Mouse (Mus musculus): Measurements from ENCODE around the gene Klk9. TPM values are rescaled to one million over a fixed set of nuclear protein-coding genes. Genes with fewer than 3 reads are reported as not detected.

Gene Klk9
- polyA plus RNA-seq, 1 experiment from 2014 or later, result 0.23 TPM

DNA sequence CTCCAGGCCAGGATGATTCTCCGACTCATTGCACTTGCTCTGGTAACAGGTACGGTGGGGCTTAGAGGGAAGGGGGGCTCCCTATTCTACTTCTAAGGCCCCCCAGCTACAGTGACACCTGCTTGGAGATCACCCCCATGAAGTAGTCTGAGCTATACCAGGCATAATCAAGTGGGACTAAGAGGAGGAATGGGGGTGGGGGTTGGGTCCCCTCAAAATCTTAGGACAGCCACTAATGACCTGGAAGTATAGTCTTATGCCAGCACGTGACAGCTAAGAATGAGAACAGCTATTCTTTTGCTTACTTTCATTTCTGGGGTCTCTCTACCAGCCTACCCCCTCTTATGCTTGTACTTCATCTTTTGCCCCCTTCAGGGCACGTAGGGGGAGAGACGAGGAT is 15.2 kb upstream of the Klk9 start:
- Histone ChIP-seq H3K36me3 (no peaks in the 10 kb centered on the region), H3K4me1 (peaks cover 7% of the 10 kb centered on the region; the same call in 1 of the 2 replicates), H3K9me3 (replicated peaks) (no peaks in the 10 kb centered on the region), H3K9ac (no peak overlapping the region), H3K4me3 (replicated peaks) (no peak overlapping the region), H3K27ac (no peak overlapping the region), H3K4me2 (no peak overlapping the region), H3K27me3 (no peaks in the 10 kb centered on the region)
- no peak for ATAC-seq (replicated peaks; ENCODE audit: low FRiP score)
- 91% methylated on average over 5 of the region's 5 CpGs for WGBS

GRCm38 (mm10) chr7:43777423-43777822 is 14.3 kb upstream of the Klk9 start:
- H3K4me1 ChIP-seq, result peaks cover 10% of the 10 kb centered on the region; the same call in 1 of the 2 replicates
- H3K4me2 ChIP-seq, result no peak overlapping the region
- H3K27me3 ChIP-seq, result no peaks in the 10 kb centered on the region
- no peak overlapping the region for H3K4me3 ChIP-seq (replicated peaks)
- H3K27ac ChIP-seq, result no peak overlapping the region
- no peaks in the 10 kb centered on the region for H3K36me3 ChIP-seq
- H3K9ac ChIP-seq, result no peak overlapping the region
- H3K9me3 ChIP-seq (replicated peaks), result no peaks in the 10 kb centered on the region
- no peak for ATAC-seq (replicated peaks; ENCODE audit: low FRiP score)
- 86% methylated on average over 12 of the region's 12 CpGs for WGBS

DNA sequence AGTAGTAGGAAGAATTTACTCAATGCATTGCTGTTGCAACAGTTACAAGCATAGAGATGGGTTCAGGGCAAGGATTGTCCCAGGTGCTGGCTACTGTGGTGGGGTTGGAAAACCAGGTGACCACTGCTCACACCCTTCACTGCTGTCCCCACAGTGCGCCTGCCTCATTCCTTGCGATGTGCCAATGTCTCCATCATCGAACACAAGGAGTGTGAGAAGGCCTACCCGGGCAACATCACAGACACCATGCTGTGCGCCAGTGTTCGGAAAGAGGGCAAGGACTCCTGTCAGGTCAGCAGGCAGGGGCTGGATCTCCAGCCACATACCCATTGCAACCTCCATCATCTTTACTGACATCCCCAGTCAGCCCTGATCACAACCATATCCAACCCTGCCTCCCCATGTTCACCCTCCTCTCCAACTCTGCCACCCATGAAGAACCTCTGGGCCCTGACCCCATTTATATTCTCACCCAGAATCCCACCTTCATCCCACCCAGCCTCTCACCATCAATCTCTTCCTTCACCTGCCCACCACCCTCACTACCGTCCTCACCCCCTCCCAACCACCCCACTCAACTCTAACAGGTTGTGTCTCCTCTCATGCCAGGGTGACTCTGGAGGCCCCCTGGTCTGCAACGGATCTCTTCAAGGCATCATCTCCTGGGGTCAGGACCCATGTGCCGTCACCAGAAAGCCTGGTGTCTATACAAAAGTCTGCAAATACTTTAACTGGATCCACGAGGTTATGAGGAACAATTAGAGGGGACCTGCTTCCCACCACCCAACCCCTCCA is 13.3 kb upstream of the Klk9 start:
- Histone ChIP-seq H3K4me1 (peaks cover 16% of the 10 kb centered on the region), H3K9me3 (replicated peaks) (no peaks in the 10 kb centered on the region), H3K27me3 (peaks cover 6% of the 10 kb centered on the region), H3K27ac (no peak overlapping the region), H3K36me3 (no peaks in the 10 kb centered on the region), H3K9ac (no peak overlapping the region), H3K4me2 (no peak overlapping the region), H3K4me3 (replicated peaks) (no peak overlapping the region)
- WGBS, result 92% methylated on average over 10 of the region's 10 CpGs
- ATAC-seq (replicated peaks; ENCODE audit: low FRiP score), result no peak

- H3K4me1 ChIP-seq, result peaks cover 13% of the 10 kb centered on the region
- H3K9ac ChIP-seq, result no peak overlapping the region
- no peak overlapping the region for H3K27ac ChIP-seq
- no peaks in the 10 kb centered on the region for H3K9me3 ChIP-seq (replicated peaks)
- 65% methylated on average over 6 of the region's 6 CpGs for WGBS
- H3K27me3 ChIP-seq, result peaks cover 9% of the 10 kb centered on the region
- no peaks in the 10 kb centered on the region for H3K36me3 ChIP-seq
- H3K4me2 ChIP-seq, result no peak overlapping the region
- no peak overlapping the region for H3K4me3 ChIP-seq (replicated peaks)
- no peak for ATAC-seq (replicated peaks; ENCODE audit: low FRiP score)
Observed at GRCm38 (mm10) chr7:43780241-43780640, 11.4 kb upstream of the Klk9 start.

- Histone ChIP-seq H3K27me3 (peaks cover 9% of the 10 kb centered on the region), H3K4me2 (no peak within 1 kb of the TSS), H3K4me3 (replicated peaks) (no peak within 1 kb of the TSS), H3K27ac (no peak within 1 kb of the TSS), H3K9ac (no peak within 1 kb of the TSS), H3K36me3 (no peaks in the 10 kb centered on the region), H3K9me3 (replicated peaks) (no peaks in the 10 kb centered on the region), H3K4me1 (peaks cover 13% of the 10 kb centered on the region)
- 52% methylated on average over 5 of the region's 5 CpGs for WGBS
- ATAC-seq (replicated peaks; ENCODE audit: low FRiP score), result no peak
Observed at GRCm38 (mm10) chr7:43780746-43781145, 10.9 kb upstream of the Klk9 start, which contains the start of gene Klk10. Gene Klk10, plus strand, starts transcription at chr7:43781035.

DNA sequence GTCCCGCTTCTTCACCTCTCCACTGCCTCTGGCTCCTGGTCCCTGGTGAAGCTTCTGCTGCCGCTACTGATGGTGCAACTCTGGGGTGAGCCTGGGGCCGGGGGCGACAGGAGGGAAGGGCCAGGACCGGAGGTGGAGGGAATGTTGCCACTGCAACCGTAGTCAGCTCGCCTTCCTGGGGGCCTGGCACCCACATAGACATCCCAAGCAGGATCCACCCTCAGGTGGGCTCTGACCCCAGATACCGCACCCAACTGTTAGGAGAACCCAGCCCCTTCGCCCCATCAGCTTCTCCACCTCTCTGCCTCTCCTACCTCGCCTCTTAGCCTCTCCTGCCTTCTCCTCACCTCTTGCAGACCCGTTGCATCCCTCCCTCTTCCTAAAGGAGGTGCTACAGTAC is 10.2 kb upstream of the Klk9 start:
- Histone ChIP-seq H3K4me1 (peaks cover 13% of the 10 kb centered on the region), H3K4me2 (no peak overlapping the region), H3K27me3 (peaks cover 9% of the 10 kb centered on the region), H3K9ac (no peak overlapping the region), H3K36me3 (no peaks in the 10 kb centered on the region), H3K4me3 (replicated peaks) (no peak overlapping the region), H3K27ac (no peak overlapping the region), H3K9me3 (replicated peaks) (no peaks in the 10 kb centered on the region)
- WGBS, result 88% methylated on average over 11 of the region's 11 CpGs
- ATAC-seq (replicated peaks; ENCODE audit: low FRiP score), result no peak

DNA sequence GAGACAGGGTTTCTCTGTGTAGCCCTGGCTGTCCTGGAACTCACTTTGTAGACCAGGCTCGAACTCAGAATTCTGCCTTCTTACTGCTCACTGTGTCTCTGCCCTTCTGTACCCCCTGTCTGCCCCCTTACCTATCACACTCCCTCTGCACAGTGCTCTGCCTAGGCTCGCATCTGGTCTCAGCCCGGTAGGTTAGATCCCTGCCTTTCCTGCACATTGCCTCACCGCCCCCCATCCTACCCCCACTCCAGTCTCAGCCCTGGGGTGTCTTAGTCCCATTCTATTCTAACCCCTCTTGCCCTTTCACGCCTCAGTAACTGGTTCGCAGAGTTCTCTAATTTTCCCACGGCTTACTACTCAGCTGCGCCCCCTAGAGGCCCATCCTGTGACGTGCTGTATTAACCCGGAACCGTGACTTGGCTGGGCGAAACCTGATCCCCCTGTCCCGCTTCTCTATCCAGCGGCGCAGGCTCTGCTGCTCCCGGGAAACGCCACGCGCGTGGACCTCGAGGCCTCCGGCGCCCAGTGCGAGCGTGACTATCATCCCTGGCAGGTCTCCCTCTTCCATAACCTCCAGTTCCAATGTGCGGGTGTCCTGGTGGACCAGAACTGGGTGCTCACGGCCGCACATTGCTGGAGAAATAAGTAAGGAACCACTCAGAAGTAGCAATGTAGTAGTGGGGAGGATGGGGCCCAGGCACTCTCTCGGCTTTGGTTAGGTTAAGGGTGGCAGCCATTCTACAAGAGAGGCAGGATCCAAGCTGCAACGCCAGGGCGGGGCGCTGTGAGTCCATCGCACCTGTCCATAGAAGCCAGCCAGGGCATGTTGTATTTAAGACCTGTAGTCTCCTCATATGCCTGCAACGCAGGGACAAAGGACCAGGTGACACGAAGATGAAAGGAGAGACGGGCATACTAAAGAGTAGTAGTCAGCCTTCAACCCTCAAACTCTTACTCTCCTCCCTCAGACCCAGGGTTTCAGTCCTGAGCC is 9.1 kb upstream of the Klk9 start:
- no peaks in the 10 kb centered on the region for H3K9me3 ChIP-seq (replicated peaks)
- H3K4me1 ChIP-seq, result peaks cover 13% of the 10 kb centered on the region
- 0 out of 2 replicates have a peak overlapping the region, but pooled peaks have one; percentile 31 for H3K9ac ChIP-seq
- peak overlapping the region; percentile 71 for H3K4me2 ChIP-seq
- H3K27ac ChIP-seq, result no peak overlapping the region
- ATAC-seq (replicated peaks; ENCODE audit: low FRiP score), result peak; percentile 93
- WGBS, result 6% methylated on average over 36 of the region's 36 CpGs
- H3K36me3 ChIP-seq, result no peaks in the 10 kb centered on the region
- H3K27me3 ChIP-seq, result peaks cover 9% of the 10 kb centered on the region
- peak overlapping the region; percentile 35 for H3K4me3 ChIP-seq (replicated peaks)

GRCm38 (mm10) chr7:43785286-43785685 is 6.4 kb upstream of the Klk9 start:
- H3K9ac ChIP-seq, result no peak overlapping the region
- no peak overlapping the region for H3K4me3 ChIP-seq (replicated peaks)
- no peaks in the 10 kb centered on the region for H3K9me3 ChIP-seq (replicated peaks)
- ATAC-seq (replicated peaks; ENCODE audit: low FRiP score), result no peak
- H3K27ac ChIP-seq, result no peak overlapping the region
- H3K36me3 ChIP-seq, result no peaks in the 10 kb centered on the region
- H3K4me2 ChIP-seq, result no peak overlapping the region
- H3K27me3 ChIP-seq, result peaks cover 9% of the 10 kb centered on the region
- peaks cover 13% of the 10 kb centered on the region for H3K4me1 ChIP-seq
- 81% methylated on average over 1 of the region's 1 CpGs for WGBS

- Histone ChIP-seq H3K9me3 (replicated peaks) (no peaks in the 10 kb centered on the region), H3K4me1 (no peaks in the 10 kb centered on the region; the same call in 1 of the 2 replicates), H3K27me3 (peaks cover 6% of the 10 kb centered on the region), H3K27ac (no peak overlapping the region), H3K9ac (no peak overlapping the region), H3K36me3 (no peaks in the 10 kb centered on the region), H3K4me2 (no peak overlapping the region), H3K4me3 (replicated peaks) (no peak overlapping the region)
- 68% methylated on average over 3 of the region's 3 CpGs for WGBS
- no peak for ATAC-seq (replicated peaks; ENCODE audit: low FRiP score)
Observed at GRCm38 (mm10) chr7:43788096-43788495, 3.6 kb upstream of the Klk9 start.

GRCm38 (mm10) chr7:43789295-43789694 is 2.4 kb upstream of the Klk9 start:
- WGBS, result 56% methylated on average over 2 of the region's 2 CpGs
- no peaks in the 10 kb centered on the region for H3K9me3 ChIP-seq (replicated peaks)
- no peak overlapping the region for H3K27ac ChIP-seq
- H3K9ac ChIP-seq, result no peak overlapping the region
- no peaks in the 10 kb centered on the region for H3K27me3 ChIP-seq
- H3K4me1 ChIP-seq, result no peaks in the 10 kb centered on the region
- no peak for ATAC-seq (replicated peaks; ENCODE audit: low FRiP score)
- H3K4me2 ChIP-seq, result no peak overlapping the region
- H3K36me3 ChIP-seq, result no peaks in the 10 kb centered on the region
- no peak overlapping the region for H3K4me3 ChIP-seq (replicated peaks)

DNA sequence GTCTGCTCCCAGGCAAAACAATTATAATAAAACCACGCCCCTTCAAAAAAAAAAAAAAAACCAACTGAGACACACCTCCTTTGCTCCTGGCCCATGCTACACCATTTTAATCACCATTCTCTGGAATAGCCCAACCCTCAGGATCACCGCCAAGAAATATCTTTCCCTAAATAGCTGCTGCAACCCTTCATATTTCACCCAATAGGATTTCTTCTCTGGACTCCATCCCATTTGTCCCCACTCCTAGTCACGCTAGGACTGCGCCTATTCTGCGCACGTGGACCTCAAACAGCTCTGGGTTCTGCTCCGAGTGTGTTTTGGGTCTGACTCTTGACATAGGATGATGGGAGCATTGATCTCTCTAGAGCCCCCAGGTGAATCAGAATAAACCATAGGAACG is 4.7 kb downstream of the Klk9 start:
- peak overlapping the region; percentile 60 for H3K4me3 ChIP-seq (replicated peaks)

DNA sequence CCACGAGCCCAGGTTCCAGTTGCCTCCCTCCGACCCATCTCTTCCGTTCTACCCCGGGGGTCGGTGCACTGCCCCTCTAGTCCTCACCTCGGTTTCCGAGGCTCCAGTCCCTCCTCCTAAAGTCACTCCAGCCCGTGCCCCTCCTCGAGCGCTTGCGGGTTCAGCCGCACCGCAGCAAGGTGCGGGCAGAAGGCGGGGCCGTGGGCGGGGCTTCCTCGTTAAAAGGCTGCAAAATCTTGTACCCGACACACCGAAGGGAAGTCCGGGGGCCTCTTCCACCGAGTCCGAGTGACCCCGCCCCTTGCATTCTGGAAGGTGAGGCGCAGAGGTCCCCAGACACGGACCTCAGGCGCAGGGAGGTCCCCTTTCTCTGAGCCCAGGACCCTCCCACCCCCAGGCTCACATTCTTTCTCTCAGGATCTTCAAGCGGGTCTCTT is 5.7 kb downstream of the Klk9 start, which contains the start of gene Klk8:
TSS of gene Klk8 (plus strand) at position 245 of the 437 bp plus-strand sequence.
- Histone ChIP-seq H3K27me3 (peaks cover 15% of the 10 kb centered on the region), H3K4me1 (peaks cover 23% of the 10 kb centered on the region), H3K4me2 (peak within 1 kb of the TSS; percentile 90), H3K36me3 (no peaks in the 10 kb centered on the region), H3K4me3 (replicated peaks) (peak within 1 kb of the TSS; percentile 60), H3K9ac (peak within 1 kb of the TSS; percentile 46), H3K27ac (no peak within 1 kb of the TSS), H3K9me3 (replicated peaks) (no peaks in the 10 kb centered on the region)
- under 1% methylated on average over 28 of the region's 28 CpGs for WGBS
- ATAC-seq (replicated peaks; ENCODE audit: low FRiP score), result peak; percentile 70

More for the DNA sequence above, 4.7 kb downstream of the Klk9 start:
- no peaks in the 10 kb centered on the region for H3K9me3 ChIP-seq (replicated peaks)
- peaks cover 15% of the 10 kb centered on the region for H3K27me3 ChIP-seq
- H3K36me3 ChIP-seq, result no peaks in the 10 kb centered on the region
- peak overlapping the region; percentile 90 for H3K4me2 ChIP-seq
- H3K4me1 ChIP-seq, result peaks cover 23% of the 10 kb centered on the region
- no peak overlapping the region for H3K27ac ChIP-seq
- peak overlapping the region; percentile 46; the same call in 1 of the 2 replicates for H3K9ac ChIP-seq
- ATAC-seq (replicated peaks; ENCODE audit: low FRiP score), result 0 out of 2 replicates have a peak, but pooled peaks have one; percentile 3
- WGBS, result 5% methylated on average over 8 of the region's 8 CpGs
